Mouse (Mus musculus): ENCODE measurements around the gene Ccl7. TPM values are rescaled to one million over a fixed set of nuclear protein-coding genes. Genes with fewer than 3 reads are reported as not detected.

The Ccl7 gene
- total and polyA plus RNA-seq, 2 experiments from 2014 or later = 0.53 to 2.8 TPM

DNA sequence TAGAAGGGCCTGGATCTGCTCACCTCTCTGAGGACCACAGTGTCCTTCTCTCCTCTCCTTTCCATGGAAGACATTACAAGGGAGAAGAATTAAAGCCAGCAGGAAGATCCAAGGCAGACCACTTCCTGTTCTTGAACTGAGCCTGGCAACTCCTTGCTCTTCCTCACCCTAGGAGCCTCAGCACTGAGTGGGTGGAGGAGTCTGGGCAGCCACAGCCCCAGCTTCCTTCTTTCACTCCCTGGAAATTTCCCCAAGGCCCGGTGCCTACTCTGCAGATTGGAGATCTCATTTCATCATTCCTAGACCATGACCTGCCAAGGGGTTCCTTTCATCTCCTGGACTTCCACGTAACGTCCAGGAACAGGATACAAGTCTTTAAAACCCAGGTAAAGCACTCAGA lies 27.5 kb downstream of the Ccl7 start:
- H3K27ac ChIP-seq (ENCODE audit: low read depth) = no peak overlapping the region
- H3K9ac ChIP-seq (replicated peaks; ENCODE audit: low read depth, low read length) = no peak overlapping the region
- H3K36me3 ChIP-seq (replicated peaks; ENCODE audit: control insufficient read depth, insufficient read depth, low read length) = no peaks in the 10 kb centered on the region
- TF ChIP-seq EP300 (IDR thresholded peaks at IDR 0.05; ENCODE audit: low read depth) = no peak
- no peak for TF ChIP-seq CTCF (IDR thresholded peaks at IDR 0.05; ENCODE audit: low read depth)
- DNase-seq (ENCODE audit: low spot score) (no peak), ATAC-seq (ENCODE audit: insufficient read depth, low read depth) (no peak)
- no peaks in the 10 kb centered on the region for H3K4me1 ChIP-seq (ENCODE audit: control insufficient read depth, insufficient read depth)
- no peaks in the 10 kb centered on the region for H3K9me3 ChIP-seq (replicated peaks; ENCODE audit: control insufficient read depth, low read length)
- no peak overlapping the region for H3K4me3 ChIP-seq (ENCODE audit: low read depth, low read length)
- WGBS = 59% methylated on average over 3 of the region's 3 CpGs
- no peak overlapping the region for H3K4me2 ChIP-seq (ENCODE audit: low read depth, low read length)
- no peaks in the 10 kb centered on the region for H3K27me3 ChIP-seq (ENCODE audit: control insufficient read depth, insufficient read depth, low read length)

DNA sequence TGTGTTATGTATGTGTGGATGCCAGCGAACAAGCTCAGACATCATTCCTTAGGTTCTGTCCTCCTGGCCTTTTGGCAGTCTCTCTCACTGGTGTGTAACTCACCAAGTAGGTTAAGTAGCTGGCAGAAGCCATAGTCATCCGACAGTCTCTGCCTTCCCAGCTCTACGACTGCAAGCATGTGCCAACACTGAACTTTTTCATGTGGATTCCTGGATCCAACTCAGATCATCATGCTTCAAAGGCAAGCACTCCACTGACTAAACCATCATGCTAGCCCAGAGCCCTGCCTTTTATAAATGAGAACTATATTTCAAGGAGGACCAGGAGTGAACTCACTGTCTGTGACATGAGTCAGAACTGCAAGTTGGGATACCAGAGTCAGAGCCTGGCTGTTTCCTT lies 28.2 kb downstream of the Ccl7 start:
- no peak overlapping the region for H3K4me2 ChIP-seq (ENCODE audit: low read depth, low read length)
- ATAC-seq (ENCODE audit: insufficient read depth, low read depth) (no peak), DNase-seq (ENCODE audit: low spot score) (no peak)
- no peaks in the 10 kb centered on the region for H3K4me1 ChIP-seq (ENCODE audit: control insufficient read depth, insufficient read depth)
- TF ChIP-seq CTCF (IDR thresholded peaks at IDR 0.05; ENCODE audit: low read depth) (no peak), EP300 (IDR thresholded peaks at IDR 0.05; ENCODE audit: low read depth) (no peak)
- H3K4me3 ChIP-seq (ENCODE audit: low read depth, low read length) = no peak overlapping the region
- H3K36me3 ChIP-seq (replicated peaks; ENCODE audit: control insufficient read depth, insufficient read depth, low read length) = no peaks in the 10 kb centered on the region
- WGBS = 69% methylated on average over 3 of the region's 3 CpGs
- no peak overlapping the region for H3K9ac ChIP-seq (replicated peaks; ENCODE audit: low read depth, low read length)
- no peaks in the 10 kb centered on the region for H3K9me3 ChIP-seq (replicated peaks; ENCODE audit: control insufficient read depth, low read length)
- H3K27ac ChIP-seq (ENCODE audit: low read depth) = no peak overlapping the region
- no peaks in the 10 kb centered on the region for H3K27me3 ChIP-seq (ENCODE audit: control insufficient read depth, insufficient read depth, low read length)

DNA sequence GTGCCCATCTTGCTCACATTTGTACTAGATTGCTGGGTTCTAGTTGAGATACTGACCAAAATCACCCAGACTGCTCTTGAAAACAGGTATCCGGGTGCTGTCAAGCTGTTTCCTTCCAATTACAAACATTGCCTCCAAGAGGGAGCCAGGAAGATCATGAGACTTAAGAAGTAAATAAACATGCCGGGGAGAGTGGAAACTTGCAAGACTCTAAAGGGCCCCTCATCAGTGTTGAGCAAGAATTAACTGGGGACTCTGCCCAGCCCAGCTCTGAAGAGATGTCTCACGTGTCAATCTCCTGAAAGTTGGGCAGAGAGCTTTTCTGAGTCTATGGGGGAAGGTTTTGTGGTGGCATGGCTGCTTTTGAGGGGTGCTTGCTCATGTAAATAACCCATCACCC lies 31.5 kb downstream of the Ccl7 start:
- 58% methylated on average over 3 of the region's 3 CpGs for WGBS
- no peak overlapping the region for H3K9ac ChIP-seq (replicated peaks; ENCODE audit: low read depth, low read length)
- no peaks in the 10 kb centered on the region for H3K27me3 ChIP-seq (ENCODE audit: control insufficient read depth, insufficient read depth, low read length)
- no peak for TF ChIP-seq CTCF (IDR thresholded peaks at IDR 0.05; ENCODE audit: low read depth)
- TF ChIP-seq EP300 (IDR thresholded peaks at IDR 0.05; ENCODE audit: low read depth) = no peak
- H3K4me1 ChIP-seq (ENCODE audit: control insufficient read depth, insufficient read depth) = no peaks in the 10 kb centered on the region
- H3K27ac ChIP-seq (ENCODE audit: low read depth) = no peak overlapping the region
- H3K4me3 ChIP-seq (ENCODE audit: low read depth, low read length) = no peak overlapping the region
- H3K36me3 ChIP-seq (replicated peaks; ENCODE audit: control insufficient read depth, insufficient read depth, low read length) = no peaks in the 10 kb centered on the region
- DNase-seq (ENCODE audit: low spot score) = no peak
- H3K9me3 ChIP-seq (replicated peaks; ENCODE audit: control insufficient read depth, low read length) = no peaks in the 10 kb centered on the region
- no peak overlapping the region for H3K4me2 ChIP-seq (ENCODE audit: low read depth, low read length)
- ATAC-seq (ENCODE audit: insufficient read depth, low read depth) = no peak

DNA sequence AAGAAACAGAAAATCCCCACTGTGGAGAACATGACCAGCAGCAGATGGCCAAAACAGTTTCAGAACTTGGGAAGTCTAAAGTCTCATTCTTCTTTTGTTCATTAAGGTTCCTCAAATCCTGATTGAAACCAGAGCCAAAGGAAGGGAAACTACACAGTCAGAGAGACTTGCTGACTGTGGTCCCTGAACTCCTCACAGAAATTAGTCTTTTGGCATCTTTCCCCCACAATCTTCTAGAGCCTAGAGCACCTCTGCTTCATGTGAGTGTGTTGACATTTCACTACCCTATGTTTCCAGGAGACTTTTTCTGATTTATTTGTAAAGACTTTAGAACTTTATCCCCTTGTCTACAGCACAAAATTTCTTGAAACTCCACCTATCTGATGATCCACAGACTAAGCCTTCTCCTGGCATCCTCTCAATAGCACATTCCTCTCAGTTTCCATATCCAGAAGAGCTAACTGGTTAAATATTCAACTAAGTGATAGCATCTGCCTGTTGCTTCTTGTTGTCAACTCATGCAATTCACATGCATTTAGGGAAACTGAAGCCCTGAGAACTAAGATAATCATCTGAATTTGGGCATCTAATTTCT lies 32.7 kb downstream of the Ccl7 start:
- TF ChIP-seq EP300 (IDR thresholded peaks at IDR 0.05; ENCODE audit: low read depth) (no peak), CTCF (IDR thresholded peaks at IDR 0.05; ENCODE audit: low read depth) (no peak)
- no peak for ATAC-seq (ENCODE audit: insufficient read depth, low read depth)
- no peak overlapping the region for H3K4me2 ChIP-seq (ENCODE audit: low read depth, low read length)
- H3K4me3 ChIP-seq (ENCODE audit: low read depth, low read length) = no peak overlapping the region
- H3K36me3 ChIP-seq (replicated peaks; ENCODE audit: control insufficient read depth, insufficient read depth, low read length) = no peaks in the 10 kb centered on the region
- H3K27me3 ChIP-seq (ENCODE audit: control insufficient read depth, insufficient read depth, low read length) = no peaks in the 10 kb centered on the region
- no peaks in the 10 kb centered on the region for H3K9me3 ChIP-seq (replicated peaks; ENCODE audit: control insufficient read depth, low read length)
- no peaks in the 10 kb centered on the region for H3K4me1 ChIP-seq (ENCODE audit: control insufficient read depth, insufficient read depth)
- no peak overlapping the region for H3K9ac ChIP-seq (replicated peaks; ENCODE audit: low read depth, low read length)
- no peak overlapping the region for H3K27ac ChIP-seq (ENCODE audit: low read depth)
- DNase-seq (ENCODE audit: low spot score) = no peak

DNA sequence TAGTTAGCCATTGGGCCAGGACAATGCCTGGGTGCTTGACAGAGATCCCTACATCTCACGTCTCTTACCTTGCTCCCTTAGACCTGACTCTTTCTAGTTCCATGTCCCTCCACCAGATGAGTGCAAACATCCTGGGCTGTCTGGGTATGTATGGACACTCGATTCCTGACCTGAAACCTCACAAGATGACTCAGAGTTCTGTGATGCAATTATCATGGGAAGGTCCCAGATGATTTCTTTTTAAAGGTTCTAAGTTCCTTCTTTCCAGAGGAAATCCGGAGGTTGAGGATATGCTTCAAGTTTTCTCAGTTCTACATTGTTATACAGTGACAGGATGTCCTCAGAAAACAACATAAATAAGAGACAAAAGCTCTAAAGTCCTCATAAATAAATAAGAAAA lies 35.4 kb downstream of the Ccl7 start:
- ATAC-seq (ENCODE audit: insufficient read depth, low read depth) = no peak
- DNase-seq (ENCODE audit: low spot score) = no peak
- TF ChIP-seq CTCF (IDR thresholded peaks at IDR 0.05; ENCODE audit: low read depth) (no peak), EP300 (IDR thresholded peaks at IDR 0.05; ENCODE audit: low read depth) (no peak)
- H3K4me1 ChIP-seq (ENCODE audit: control insufficient read depth, insufficient read depth) = no peaks in the 10 kb centered on the region
- no peak overlapping the region for H3K4me3 ChIP-seq (ENCODE audit: low read depth, low read length)
- no peak overlapping the region for H3K27ac ChIP-seq (ENCODE audit: low read depth)
- no peaks in the 10 kb centered on the region for H3K9me3 ChIP-seq (replicated peaks; ENCODE audit: control insufficient read depth, low read length)
- H3K27me3 ChIP-seq (ENCODE audit: control insufficient read depth, insufficient read depth, low read length) = no peaks in the 10 kb centered on the region
- H3K36me3 ChIP-seq (replicated peaks; ENCODE audit: control insufficient read depth, insufficient read depth, low read length) = no peaks in the 10 kb centered on the region
- no peak overlapping the region for H3K9ac ChIP-seq (replicated peaks; ENCODE audit: low read depth, low read length)
- H3K4me2 ChIP-seq (ENCODE audit: low read depth, low read length) = no peak overlapping the region
- WGBS = 51% methylated on average over 3 of the region's 3 CpGs

DNA sequence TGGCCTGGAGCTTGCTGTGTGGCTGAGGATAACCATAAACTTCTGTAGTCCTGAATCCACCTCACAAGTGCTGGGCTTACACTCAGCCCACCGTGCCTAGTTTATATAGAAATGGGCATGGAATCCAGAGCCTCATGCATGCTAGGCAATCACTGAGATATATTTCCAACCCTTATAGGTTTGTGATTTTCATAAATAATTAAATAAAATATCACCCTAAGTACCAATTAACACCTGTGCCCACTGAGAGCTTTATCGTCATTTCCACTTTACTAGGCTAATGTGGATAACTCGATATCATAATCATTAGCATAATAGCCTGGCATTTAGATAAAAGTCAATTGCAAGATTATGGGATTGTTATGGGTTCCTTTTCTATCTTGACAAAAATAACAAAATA lies 38.8 kb downstream of the Ccl7 start:
- 82% methylated on average over 3 of the region's 3 CpGs for WGBS
- ATAC-seq (ENCODE audit: insufficient read depth, low read depth) = no peak

More for the DNA sequence above, 38.8 kb downstream of the Ccl7 start:
- Histone ChIP-seq H3K4me1 (ENCODE audit: control insufficient read depth, insufficient read depth) (no peaks in the 10 kb centered on the region), H3K4me3 (ENCODE audit: low read depth, low read length) (no peak overlapping the region), H3K9me3 (replicated peaks; ENCODE audit: control insufficient read depth, low read length) (no peaks in the 10 kb centered on the region), H3K36me3 (replicated peaks; ENCODE audit: control insufficient read depth, insufficient read depth, low read length) (no peaks in the 10 kb centered on the region), H3K4me2 (ENCODE audit: low read depth, low read length) (no peak overlapping the region), H3K27me3 (ENCODE audit: control insufficient read depth, insufficient read depth, low read length) (no peaks in the 10 kb centered on the region), H3K27ac (ENCODE audit: low read depth) (no peak overlapping the region), H3K9ac (replicated peaks; ENCODE audit: low read depth, low read length) (no peak overlapping the region)
- no peak for DNase-seq (ENCODE audit: low spot score)
- TF ChIP-seq EP300 (IDR thresholded peaks at IDR 0.05; ENCODE audit: low read depth) = no peak
- no peak for TF ChIP-seq CTCF (IDR thresholded peaks at IDR 0.05; ENCODE audit: low read depth)

Other genes starting within 250 kb of the Ccl7 start
- gene 5530401A14Rik, start 185.0 kb upstream of the Ccl7 start, total RNA-seq (2014; rRNA removed; ENCODE audit: low replicate concordance) = not detected in 2 replicates
- gene 5530401A14Rik, start 185.0 kb upstream of the Ccl7 start, polyA plus RNA-seq (2015; fragmentation: Nextera tagmentation; extraction: Ambion mirVana) = not detected in 2 replicates
- gene Asic2, start 77.3 kb upstream of the Ccl7 start, total RNA-seq (2014; rRNA removed; ENCODE audit: low replicate concordance) = not detected in 2 replicates
- not detected in 2 replicates for gene Asic2, start 77.3 kb upstream of the Ccl7 start, polyA plus RNA-seq (2015; fragmentation: Nextera tagmentation; extraction: Ambion mirVana)
- gene Ccl2, start 10.1 kb upstream of the Ccl7 start, total RNA-seq (2014; rRNA removed; ENCODE audit: low replicate concordance) = 7.2 and 11.7 TPM in 2 replicates
- gene Ccl2, start 10.1 kb upstream of the Ccl7 start, polyA plus RNA-seq (2015; fragmentation: Nextera tagmentation; extraction: Ambion mirVana) = 8.0 and 11.5 TPM in 2 replicates
- gene Gm17268, start 7.2 kb upstream of the Ccl7 start, total RNA-seq (2014; rRNA removed; ENCODE audit: low replicate concordance) = not detected in 2 replicates
- gene Gm17268, start 7.2 kb upstream of the Ccl7 start, polyA plus RNA-seq (2015; fragmentation: Nextera tagmentation; extraction: Ambion mirVana) = not detected in 2 replicates
- gene Ccl11, start 12.1 kb downstream of the Ccl7 start, total RNA-seq (2014; rRNA removed; ENCODE audit: low replicate concordance) = not detected in 2 replicates
- 0.18 and 0.20 TPM in 2 replicates for gene Ccl11, start 12.1 kb downstream of the Ccl7 start, polyA plus RNA-seq (2015; fragmentation: Nextera tagmentation; extraction: Ambion mirVana)
- gene Ccl12, start 56.1 kb downstream of the Ccl7 start, total RNA-seq (2014; rRNA removed; ENCODE audit: low replicate concordance) = not detected in 2 replicates
- gene Ccl12, start 56.1 kb downstream of the Ccl7 start, polyA plus RNA-seq (2015; fragmentation: Nextera tagmentation; extraction: Ambion mirVana) = 3.2 and 5.1 TPM in 2 replicates
- not detected in 2 replicates for gene Ccl8, start 69.5 kb downstream of the Ccl7 start, total RNA-seq (2014; rRNA removed; ENCODE audit: low replicate concordance)
- gene Ccl8, start 69.5 kb downstream of the Ccl7 start, polyA plus RNA-seq (2015; fragmentation: Nextera tagmentation; extraction: Ambion mirVana) = not detected in 2 replicates

Measured in heart, postnatal 0 days (tissue).